8 mouse cellular contexts compared by ENCODE assay signal in the genomic region with DNA sequence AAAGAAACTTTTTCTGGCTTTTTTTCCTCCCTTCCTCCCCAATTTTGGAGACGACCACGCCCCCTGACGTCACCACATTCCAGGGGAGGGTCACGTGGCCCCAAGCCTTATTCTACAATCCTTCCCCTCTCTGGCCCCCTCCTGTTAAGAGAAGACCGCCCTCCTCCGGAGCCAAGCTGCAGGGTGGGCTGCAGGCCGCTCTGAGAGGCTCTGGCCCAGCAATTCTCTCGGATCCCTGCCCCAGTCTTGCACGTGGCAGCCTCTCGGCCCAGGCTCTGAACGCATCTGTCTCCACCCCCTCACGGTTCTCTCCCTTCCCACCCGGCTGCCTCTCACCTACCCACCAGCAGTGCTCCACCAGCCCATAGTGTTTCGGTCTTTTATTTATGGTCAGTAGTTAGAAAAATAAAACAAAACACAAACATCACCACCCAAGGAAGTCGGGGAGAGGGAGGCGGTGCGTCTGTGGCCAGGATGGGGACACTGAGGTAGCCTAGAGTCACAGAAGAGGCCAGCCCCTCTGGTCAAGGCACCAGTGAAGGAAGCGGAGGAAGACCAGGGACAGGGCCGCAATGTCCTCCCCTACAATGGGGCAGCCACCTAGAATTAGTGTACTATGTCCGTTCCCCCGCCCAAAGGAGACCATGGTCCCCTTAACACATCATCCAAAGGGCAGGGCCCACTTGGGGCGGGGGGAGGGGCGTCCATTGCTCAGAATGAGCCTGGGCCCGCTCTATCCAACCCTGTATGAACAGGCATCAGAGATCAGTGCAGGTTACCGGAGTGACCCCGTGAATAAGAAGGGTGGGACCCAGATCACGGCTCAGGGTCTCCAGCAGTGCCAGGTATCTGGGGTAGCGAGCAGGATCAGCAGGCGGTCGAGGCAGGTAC. TPM values are rescaled to one million over a fixed set of nuclear protein-coding genes. Genes with fewer than 3 reads are reported as not detected.
A peak's percentile ranks its signal among the peaks of the same experiment; 100 is the strongest.
DNase-seq lines count a peak whose midpoint lies in the region; ATAC-seq and TF ChIP-seq lines count a peak whose summit lies in the region.

A gene (minus strand): TSS at position 212 of the 891 bp plus-strand sequence.

- H3K9ac ChIP-seq in embryonic facial prominence, embryonic 14.5 days (ENCODE audit: low read depth, low read length), result peak within 1 kb of the TSS; percentile 91
- peak within 1 kb of the TSS; percentile 67 for H3K9ac ChIP-seq in liver, embryonic 14.5 days (replicated peaks)
- H3K9ac ChIP-seq in neural tube, embryonic 13.5 days, result peak within 1 kb of the TSS; percentile 75

- no peaks in the 10 kb centered on the region for H3K9me3 ChIP-seq in embryonic facial prominence, embryonic 14.5 days (ENCODE audit: control insufficient read depth, low read length)
- no peaks in the 10 kb centered on the region for H3K9me3 ChIP-seq in liver, embryonic 14.5 days (ENCODE audit: control insufficient read depth, low read length)
- no peaks in the 10 kb centered on the region for H3K9me3 ChIP-seq in neural tube, embryonic 13.5 days

- peak within 1 kb of the TSS; percentile 64 for H3K4me3 ChIP-seq in embryonic facial prominence, embryonic 14.5 days (ENCODE audit: low read depth, low read length)
- peak within 1 kb of the TSS; percentile 54 to 62 for H3K4me3 ChIP-seq in liver, embryonic 14.5 days (ENCODE audit: insufficient read depth in 1 of 2, low read depth in 2 of 2, low read length in 2 of 2)
- H3K4me3 ChIP-seq in neural tube, embryonic 13.5 days, result peak within 1 kb of the TSS; percentile 43

- H3K36me3 ChIP-seq in embryonic facial prominence, embryonic 14.5 days (ENCODE audit: control insufficient read depth, insufficient read depth, low read length), result peaks cover 56% of the 10 kb centered on the region
- peaks cover under 1% of the 10 kb centered on the region; the same call in 1 of the 2 replicates for H3K36me3 ChIP-seq in liver, embryonic 14.5 days (replicated peaks; ENCODE audit: control insufficient read depth, insufficient read depth, low read depth)
- H3K36me3 ChIP-seq in neural tube, embryonic 13.5 days, result peaks cover 57% of the 10 kb centered on the region

- no peak for DNase-seq in thymus, postnatal 0 days (ENCODE audit: low spot score)
- DNase-seq in thymus, postnatal 25 days, result no peak
- peak; percentile 99 for DNase-seq in embryonic facial prominence, embryonic 14.5 days (ENCODE audit: low spot score)
- DNase-seq in heart, adult 8-10 months (ENCODE audit: low spot score), result peak; percentile 90
- DNase-seq in kidney, adult 18-20 months, result peak; percentile 91
- peak in 1 of 3 experiments; percentile 55 for DNase-seq in liver, embryonic 14.5 days (ENCODE audit: low read depth in 3 of 3, low spot score in 3 of 3)
- peak; percentile 93 to 97 for DNase-seq in urinary bladder, postnatal 4 days (ENCODE audit: low spot score in 2 of 2)

- peak within 1 kb of the TSS; percentile 85 for H3K4me2 ChIP-seq in embryonic facial prominence, embryonic 14.5 days (ENCODE audit: low read depth, low read length)
- H3K4me2 ChIP-seq in liver, embryonic 14.5 days (ENCODE audit: low read depth), result peak within 1 kb of the TSS; percentile 80
- H3K4me2 ChIP-seq in neural tube, embryonic 13.5 days, result peak within 1 kb of the TSS; percentile 60

- ATAC-seq in embryonic facial prominence, embryonic 14.5 days (ENCODE audit: low read depth), result peak; percentile 95
- ATAC-seq in liver, embryonic 14.5 days (ENCODE audit: insufficient read depth), result peak; percentile 52
- ATAC-seq in neural tube, embryonic 13.5 days (ENCODE audit: low read depth), result peak; percentile 88

- H3K27ac ChIP-seq in embryonic facial prominence, embryonic 14.5 days (replicated peaks; ENCODE audit: low read depth, low read length), result peak within 1 kb of the TSS; percentile 95
- no peak within 1 kb of the TSS for H3K27ac ChIP-seq in liver, embryonic 14.5 days
- peak within 1 kb of the TSS; percentile 79 for H3K27ac ChIP-seq in neural tube, embryonic 13.5 days (replicated peaks)

- H3K27me3 ChIP-seq in embryonic facial prominence, embryonic 14.5 days (replicated peaks; ENCODE audit: control insufficient read depth, insufficient read depth, low read length), result no peaks in the 10 kb centered on the region
- no peaks in the 10 kb centered on the region for H3K27me3 ChIP-seq in liver, embryonic 14.5 days (ENCODE audit: control insufficient read depth, insufficient read depth, low read length)
- no peaks in the 10 kb centered on the region for H3K27me3 ChIP-seq in neural tube, embryonic 13.5 days

- 0 out of 2 replicates have a peak, but pooled peaks have one; percentile 12 for TF ChIP-seq CTCF in liver, embryonic 14.5 days (IDR thresholded peaks at IDR 0.05; ENCODE audit: low read depth)

- peaks cover 26% of the 10 kb centered on the region for H3K4me1 ChIP-seq in embryonic facial prominence, embryonic 14.5 days (ENCODE audit: control insufficient read depth, insufficient read depth, low read length)
- peaks cover 6 to 15% of the 10 kb centered on the region in 2 experiments for H3K4me1 ChIP-seq in liver, embryonic 14.5 days (replicated peaks; ENCODE audit: control insufficient read depth in 2 of 2, insufficient read depth in 2 of 2, low read length in 1 of 2)
- peaks cover 37% of the 10 kb centered on the region for H3K4me1 ChIP-seq in neural tube, embryonic 13.5 days (replicated peaks)

- WGBS in embryonic facial prominence, embryonic 14.5 days, result 13% methylated on average over 28 of the region's 30 CpGs
- 31% methylated on average over 30 of the region's 30 CpGs for WGBS in liver, embryonic 14.5 days (ENCODE audit: insufficient replicate concordance)
- WGBS in neural tube, embryonic 13.5 days, result 16% methylated on average over 30 of the region's 30 CpGs

- no peak for TF ChIP-seq EP300 in liver, embryonic 14.5 days (IDR thresholded peaks at IDR 0.05; ENCODE audit: low read depth)

RNA-seq across cellular contexts. Expression of the gene that starts here (rescaled TPM):
- polyA plus RNA-seq in thymus, postnatal 0 days (2015; fragmentation: Nextera tagmentation; extraction: Ambion mirVana), result 17.1 and 17.4 TPM in 2 replicates
- polyA plus RNA-seq in embryonic facial prominence, embryonic 14.5 days (2014; fragmentation: Nextera tagmentation; extraction: Ambion mirVana), result 72.3 and 88.9 TPM in 2 replicates
- 10 to 100 TPM; 11.5 to 13.2 (median 12.4) TPM for total RNA-seq in heart, adult 8-10 months (2022)
- polyA plus RNA-seq in liver, embryonic 14.5 days (2012; rRNA removed), result 6.7 and 7.2 TPM in 2 replicates
- 4.9 and 6.4 TPM in 2 replicates for polyA plus RNA-seq in liver, embryonic 14.5 days (2014; fragmentation: Nextera tagmentation; extraction: Ambion mirVana)
- 17.7 and 23.8 TPM in 2 replicates for polyA plus RNA-seq in neural tube, embryonic 13.5 days (2015; fragmentation: Nextera tagmentation; extraction: Ambion mirVana)

Comparison
In these comparisons a context has a peak if more than half of its experiments do, and no peak if none do; other contexts are left out.
1. DNase-seq: peak in embryonic facial prominence, embryonic 14.5 days (single experiment), heart, adult 8-10 months (single experiment), kidney, adult 18-20 months (single experiment) and urinary bladder, postnatal 4 days (2 of 2); none in thymus, postnatal 0 days (single experiment) and thymus, postnatal 25 days (single experiment).
2. Peak in every context shown above with its lines, with median percentiles within 50 percentile points of each other: ATAC-seq, H3K4me2 ChIP-seq, H3K4me3 ChIP-seq and H3K9ac ChIP-seq.